Mouse (Mus musculus): ENCODE data around the gene Abhd14b. TPM values are rescaled to one million over a fixed set of nuclear protein-coding genes. Genes with fewer than 3 reads are reported as not detected.
"Not testable (repeated sequence)": the region's sequence is repeated elsewhere in the genome, so short reads cannot be mapped to it uniquely, and the experiment has no call there.

The Abhd14b gene
- total RNA-seq, 2 experiments from 2014 or later = 13.3 to 13.8 TPM

DNA sequence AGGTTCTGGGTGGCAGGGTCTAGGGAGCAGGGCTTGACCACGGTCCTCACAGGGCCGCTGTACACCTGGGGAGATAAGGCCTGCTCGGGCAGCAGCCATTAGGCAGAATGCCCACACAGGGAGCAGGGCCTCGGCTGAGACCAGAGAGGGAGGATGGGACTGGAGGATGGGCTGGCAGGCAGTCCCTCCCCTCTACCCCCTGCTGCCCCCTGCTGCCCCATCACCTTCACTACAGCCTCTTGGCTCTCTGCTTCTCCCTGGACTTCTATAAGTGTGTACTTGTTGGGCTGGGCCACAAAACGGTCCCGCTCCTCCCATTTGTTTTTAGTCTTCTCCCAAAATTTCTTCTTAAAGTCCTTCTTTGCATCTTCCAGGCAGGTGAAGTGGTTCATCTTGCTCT is 27.2 kb downstream of the Abhd14b start:
- peak; percentile 84 for DNase-seq
- intact Hi-C loops (cut with DNase I) = no loop called here

DNA sequence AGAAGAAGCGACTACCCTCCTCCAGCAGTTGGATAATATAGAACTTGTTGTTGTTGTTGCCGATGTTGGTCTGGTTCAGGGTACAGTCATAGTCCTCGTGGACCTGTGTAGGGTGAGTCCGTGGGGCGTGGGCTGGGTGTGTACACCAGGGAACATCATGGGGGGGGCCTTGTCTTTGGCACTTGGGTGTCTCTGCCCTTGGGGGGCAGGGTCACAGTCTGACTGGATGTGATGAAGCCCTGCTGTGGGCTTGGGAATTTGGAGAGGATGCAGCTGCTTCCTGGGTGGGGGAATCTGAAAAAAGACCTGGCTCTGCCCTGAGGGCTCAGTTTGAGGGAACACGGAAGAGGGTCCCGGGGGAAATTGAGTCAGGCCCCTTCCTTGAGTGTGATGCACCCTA is 27.8 kb downstream of the Abhd14b start:
- DNase-seq = peak; percentile 19
- intact Hi-C loops (cut with DNase I) = no loop called here

DNA sequence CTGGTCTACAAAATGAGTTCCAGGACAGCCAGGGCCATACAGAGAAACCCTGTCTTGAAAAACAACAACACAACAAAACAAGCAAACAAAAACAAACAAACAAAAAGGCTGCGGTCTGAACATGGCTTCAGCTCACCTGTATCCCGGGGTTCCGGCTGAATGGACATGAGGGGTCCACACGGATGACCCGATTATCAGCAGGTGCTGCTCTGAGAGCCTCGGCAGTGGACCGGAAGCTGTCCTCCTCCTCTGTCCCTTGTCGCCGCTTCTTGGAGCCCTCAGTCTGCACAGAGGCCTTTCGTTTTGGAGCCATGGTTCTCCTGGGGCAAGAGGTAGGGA is 28.4 kb downstream of the Abhd14b start, which contains the start of gene Rrp9:
Rrp9 (plus strand) TSS at position 301 of the 339 bp plus-strand sequence.
- peak; percentile 4 for DNase-seq
- intact Hi-C loops (cut with DNase I) = no loop called here

DNA sequence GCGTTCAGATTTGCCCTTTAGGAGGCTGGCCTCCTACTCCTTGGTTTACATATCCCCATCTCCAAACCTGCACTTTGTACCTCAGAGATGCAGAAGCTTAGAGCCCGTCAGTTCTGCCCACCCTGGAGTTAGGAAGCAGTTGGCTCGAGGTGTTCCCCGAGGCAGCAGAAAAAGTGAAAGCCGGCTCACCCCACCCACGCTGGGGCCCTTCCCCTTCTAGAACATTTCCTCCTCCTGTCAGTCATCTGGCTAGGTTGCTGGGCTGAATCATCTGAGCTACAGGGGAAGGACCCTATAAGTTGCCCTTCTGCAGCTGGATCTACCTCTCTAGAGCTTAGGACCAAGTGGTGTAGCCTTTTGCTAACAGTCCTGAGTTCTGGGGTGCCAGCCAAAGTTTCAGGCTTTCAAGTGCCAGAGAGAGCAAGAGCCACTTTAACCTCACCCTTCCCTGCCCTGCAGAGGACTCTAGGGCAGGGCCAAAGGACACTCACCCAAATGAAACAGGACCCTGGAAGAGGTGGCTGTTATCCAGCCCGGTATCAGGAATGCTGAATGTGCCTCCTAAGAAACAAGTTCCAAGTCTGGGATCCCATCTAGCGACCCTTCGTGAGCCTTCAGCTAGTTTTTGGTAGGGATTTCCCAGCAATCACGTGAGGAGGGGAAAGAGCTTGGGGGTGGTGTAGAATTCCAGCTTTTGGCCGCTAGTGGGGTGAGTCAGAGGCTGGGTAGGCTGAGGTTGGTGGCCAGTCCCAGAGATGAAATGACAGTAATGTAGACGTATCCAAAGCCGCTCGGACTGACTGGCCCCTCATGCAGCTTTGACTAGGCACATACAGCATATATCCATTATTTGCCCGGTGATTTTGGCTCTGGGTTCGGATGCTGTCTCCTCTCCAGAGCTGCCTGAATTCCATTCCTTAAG is 29.0 kb downstream of the Abhd14b start:
- intact Hi-C loops (cut with DNase I) = no loop called here
- no peak for DNase-seq

DNA sequence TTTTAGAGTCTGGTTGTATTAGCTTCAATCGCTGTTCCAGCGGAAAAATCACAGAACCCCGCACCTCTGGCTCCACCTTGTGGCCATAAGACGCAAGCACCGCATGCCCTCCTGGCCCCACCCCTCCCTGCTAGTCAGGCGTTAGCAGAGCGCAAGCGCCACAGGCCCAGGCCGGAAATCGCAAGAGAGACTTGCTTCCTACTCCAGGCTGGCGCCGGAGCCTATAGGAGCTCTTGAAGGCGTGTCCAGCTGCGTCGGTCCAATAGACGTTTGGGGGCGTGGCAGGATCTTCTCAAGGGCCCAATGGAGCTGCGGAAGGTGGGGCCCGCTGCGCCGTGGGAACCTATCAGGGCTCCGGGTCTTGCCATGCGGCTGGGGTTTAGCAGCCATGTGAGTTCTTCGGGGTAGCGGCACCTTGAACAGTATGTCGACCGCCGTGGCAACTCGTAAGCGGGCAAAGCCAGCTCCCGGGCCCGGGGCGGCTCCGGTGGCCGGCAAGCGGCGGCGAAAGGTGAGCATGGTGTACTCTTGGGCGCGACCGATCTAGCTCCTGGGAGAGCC is 29.7 kb downstream of the Abhd14b start, which contains the start of gene Parp3:
Parp3 (minus strand) TSS at position 26 of the 561 bp plus-strand sequence.
- intact Hi-C loops (cut with DNase I) = no loop called here
- DNase-seq = peak; percentile 99

DNA sequence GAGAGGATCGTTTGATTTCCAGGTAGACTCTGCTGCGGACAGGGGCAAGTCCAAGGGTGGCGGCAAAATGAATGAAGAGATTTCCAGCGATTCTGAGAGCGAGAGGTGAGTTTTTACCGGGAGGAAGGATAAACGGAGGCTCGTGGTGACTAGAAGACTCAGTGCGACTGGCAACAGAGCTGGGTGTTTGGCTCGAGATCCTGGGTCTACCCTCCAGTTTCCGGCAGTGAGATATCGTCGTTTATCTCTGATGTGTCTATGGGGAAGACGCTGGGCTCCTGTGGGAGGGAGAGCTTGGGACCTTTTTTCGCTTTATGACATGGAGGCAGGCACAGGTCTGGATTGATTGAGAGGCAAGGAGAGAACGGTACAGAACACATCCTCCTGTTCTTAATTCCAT is 30.4 kb downstream of the Abhd14b start:
- no peak for DNase-seq
- intact Hi-C loops (cut with DNase I) = no loop called here

DNA sequence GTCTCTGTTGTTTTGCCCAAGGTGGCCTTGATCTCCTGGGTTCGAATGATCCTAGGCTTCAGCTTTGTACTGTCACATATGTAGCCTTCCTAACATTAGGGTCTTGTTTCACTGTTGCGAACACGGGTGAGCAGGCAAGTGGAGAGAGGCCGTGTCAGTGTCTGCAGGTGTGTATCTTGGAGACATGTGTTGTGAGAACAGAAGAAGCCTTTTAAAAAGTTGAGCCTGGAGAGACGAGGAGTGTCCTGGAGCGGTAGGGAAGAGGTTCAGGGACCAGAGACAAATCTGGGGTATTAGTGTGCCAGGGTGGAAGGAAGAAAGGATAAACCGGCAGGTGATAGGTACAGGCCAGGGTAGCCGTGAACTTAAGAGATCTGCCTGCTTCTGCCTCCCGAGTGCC is 30.8 kb downstream of the Abhd14b start:
- intact Hi-C loops (cut with DNase I) = no loop called here
- DNase-seq = no peak

DNA sequence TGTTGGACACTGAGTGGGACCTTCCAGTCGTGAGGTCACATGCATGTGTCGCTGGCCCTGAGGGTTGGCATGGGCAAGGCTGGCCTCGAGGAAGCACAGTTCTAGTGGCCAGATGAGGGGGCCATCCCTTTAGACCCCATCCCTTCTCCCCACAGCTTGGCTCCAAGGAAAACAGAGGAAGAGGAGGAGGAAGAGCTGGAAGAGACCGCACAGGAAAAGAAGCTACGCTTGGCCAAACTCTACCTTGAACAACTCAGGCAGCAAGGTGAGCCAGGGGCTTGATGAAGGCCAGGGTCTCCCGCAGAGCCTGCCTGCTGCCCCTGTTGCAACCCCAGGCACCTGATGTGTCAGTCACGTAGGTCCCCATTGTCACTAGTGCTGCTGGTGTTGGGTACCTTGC is 33.3 kb downstream of the Abhd14b start:
- no peak for DNase-seq
- intact Hi-C loops (cut with DNase I) = no loop called here

DNA sequence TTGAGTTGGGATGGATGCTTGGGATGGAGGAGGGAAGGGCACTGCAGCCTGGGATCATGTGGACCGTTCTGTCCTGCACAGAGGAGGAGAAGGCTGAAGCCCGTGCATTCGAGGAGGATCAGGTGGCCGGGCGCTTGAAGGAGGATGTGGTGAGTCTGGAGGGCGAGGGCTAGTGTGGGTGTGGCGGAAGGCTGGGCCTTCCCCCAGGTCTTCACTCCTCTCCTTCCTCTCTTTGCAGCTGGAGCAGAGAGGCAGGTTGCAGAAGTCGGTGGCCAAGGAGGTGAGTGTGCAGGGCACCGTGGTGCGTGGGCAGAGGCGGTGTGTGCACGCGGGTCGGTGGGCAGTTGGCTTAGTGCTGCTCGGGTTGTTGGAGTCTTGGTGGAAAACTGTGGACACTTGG is 33.8 kb downstream of the Abhd14b start:
- no peak for DNase-seq
- intact Hi-C loops (cut with DNase I) = no loop called here

DNA sequence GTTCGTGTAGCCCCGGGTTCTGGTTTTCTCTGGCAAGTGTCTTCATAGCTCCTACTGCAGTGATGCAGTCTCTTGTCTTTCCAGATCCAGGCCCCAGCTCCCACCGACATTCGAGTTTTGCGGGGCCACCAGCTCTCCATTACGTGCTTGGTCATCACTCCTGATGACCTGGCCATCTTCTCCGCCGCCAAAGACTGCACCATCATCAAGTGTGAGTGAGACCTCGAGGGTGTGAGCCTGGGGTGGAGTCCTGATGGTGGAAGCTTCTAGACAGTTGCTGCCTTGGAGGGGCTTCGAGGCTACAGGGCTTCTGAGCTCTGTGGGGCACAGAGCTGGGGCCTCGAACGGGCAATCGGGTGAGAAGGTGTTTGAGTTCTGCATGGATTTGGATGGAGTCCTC is 34.4 kb downstream of the Abhd14b start:
- no peak for DNase-seq
- intact Hi-C loops (cut with DNase I) = no loop called here

DNA sequence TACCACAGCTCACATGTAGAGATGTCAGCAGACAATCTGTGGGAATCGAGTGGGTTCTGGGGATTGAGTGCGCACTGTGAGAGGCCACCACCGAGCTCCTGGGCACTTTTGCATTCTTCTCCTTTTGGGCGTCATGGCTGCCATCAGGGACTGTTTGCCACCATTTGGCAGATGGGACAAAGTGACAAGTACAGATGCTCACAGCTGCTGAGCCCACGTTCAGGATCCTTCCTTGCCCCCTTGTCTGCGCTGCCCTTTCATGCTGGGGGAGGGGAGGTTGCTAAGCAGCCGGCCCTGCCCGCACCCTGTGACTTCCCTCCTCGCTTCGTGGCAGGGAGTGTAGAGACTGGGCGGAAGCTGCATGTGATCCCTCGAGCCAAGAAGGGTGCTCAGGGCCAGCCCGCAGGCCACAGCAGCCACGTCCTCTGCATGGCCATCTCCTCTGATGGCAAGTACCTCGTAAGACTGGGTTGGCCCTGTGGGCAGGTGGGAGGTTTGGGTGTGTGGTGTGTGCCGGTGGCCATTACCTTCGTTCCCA is 35.4 kb downstream of the Abhd14b start:
- intact Hi-C loops (cut with DNase I) = no loop called here
- DNase-seq = no peak

DNA sequence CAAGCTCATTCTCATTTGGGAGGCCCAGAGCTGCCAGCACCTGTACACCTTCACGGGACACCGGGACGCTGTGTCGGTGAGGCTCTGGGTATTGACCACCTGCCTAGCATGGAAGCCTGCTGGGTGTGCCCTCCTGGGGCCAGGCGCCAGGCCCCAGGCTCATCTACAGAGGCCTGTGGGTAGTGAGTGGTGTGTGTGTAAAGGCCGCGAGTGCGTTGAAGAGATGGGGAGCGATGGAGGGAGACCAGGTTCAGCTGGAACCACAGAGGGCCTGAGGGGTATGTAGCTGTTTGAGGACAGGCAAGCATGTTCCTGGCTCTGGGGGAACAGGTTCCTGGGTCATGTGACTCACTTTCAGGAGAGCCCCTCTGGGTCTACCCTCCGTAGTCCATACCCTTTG is 35.9 kb downstream of the Abhd14b start:
- intact Hi-C loops (cut with DNase I) = no loop called here
- DNase-seq = no peak

DNA sequence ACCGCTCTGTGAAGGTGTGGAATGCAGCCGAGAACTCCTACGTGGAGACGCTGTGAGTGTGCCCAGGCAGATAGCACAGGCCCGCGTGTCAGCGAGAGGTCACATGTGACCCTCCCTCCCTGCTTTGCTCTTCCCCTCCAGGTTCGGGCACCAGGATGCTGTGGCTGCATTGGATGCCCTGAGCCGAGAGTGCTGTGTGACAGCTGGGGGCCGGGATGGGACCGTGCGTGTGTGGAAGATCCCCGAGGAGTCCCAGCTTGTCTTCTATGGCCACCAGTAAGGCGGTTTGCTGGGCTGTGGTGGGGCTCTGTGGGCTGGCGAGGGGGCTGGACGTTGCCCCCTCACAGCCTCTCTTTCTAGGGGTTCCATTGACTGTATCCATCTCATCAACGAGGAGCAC is 36.3 kb downstream of the Abhd14b start:
- intact Hi-C loops (cut with DNase I) = no loop called here
- DNase-seq = no peak

DNA sequence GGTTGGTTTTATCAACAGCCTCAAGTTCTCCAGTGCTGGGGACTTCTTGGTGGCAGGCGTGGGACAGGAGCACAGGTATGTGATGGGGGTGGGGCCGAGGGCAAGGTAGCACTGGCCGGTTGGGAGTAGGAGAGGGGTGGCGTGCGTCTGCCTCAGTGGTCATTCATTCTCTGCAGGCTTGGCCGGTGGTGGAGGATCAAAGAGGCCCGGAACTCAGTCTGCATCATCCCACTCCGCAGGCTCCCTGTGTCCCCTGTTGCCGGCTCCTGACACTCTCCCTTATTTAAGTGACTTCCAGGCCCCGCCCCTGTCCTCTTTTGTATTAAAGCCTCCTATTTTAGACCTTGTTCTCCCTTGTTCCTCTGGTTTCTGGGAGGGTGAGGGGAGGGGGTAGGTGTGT is 37.8 kb downstream of the Abhd14b start:
- no peak for DNase-seq
- intact Hi-C loops (cut with DNase I) = no loop called here

DNA sequence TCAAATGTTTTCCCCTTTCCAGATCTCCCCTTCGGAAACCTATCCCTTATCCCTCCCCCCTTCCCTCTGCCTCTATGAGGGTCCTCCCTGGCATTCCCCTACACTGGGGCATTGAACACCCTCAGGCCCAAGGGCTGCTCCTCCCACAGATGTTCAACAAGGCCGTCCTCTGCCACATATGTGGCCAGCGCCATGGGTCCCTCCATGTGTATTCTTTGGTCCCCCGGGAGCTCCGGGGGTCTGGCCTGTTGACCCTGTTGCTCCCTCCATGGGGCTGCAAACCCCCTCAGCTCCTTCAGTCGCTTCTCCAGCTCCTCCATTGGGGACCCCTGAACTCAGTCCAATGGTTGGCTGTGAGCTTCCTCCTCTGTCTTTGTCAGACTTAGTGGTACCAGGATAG is 40.3 kb downstream of the Abhd14b start:
- intact Hi-C loops (cut with DNase I); DNase-seq: not testable (repeated sequence)

DNA sequence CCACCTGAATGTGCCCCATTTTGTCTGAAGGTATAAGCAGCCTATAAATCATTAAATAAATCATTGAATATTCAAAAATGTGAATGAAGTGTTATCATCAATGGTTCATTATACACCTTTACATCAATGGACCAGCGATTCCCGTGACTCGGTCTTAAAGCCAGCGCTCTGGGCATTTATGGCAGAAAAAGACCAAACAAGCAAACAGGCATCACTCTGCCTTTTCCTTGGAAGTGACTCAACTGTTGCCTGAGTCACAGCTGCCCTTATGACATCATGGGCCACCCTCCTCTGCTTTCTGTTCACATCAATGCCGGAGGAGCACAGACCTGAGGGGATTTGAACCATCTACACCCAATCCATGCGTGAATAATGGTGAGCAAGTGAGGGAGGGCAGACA is 52.4 kb downstream of the Abhd14b start, which contains the start of gene Iqcf1:
Iqcf1 (plus strand) TSS at position 301 of the 400 bp plus-strand sequence.
- intact Hi-C loops (cut with DNase I) = no loop called here
- no peak for DNase-seq

DNA sequence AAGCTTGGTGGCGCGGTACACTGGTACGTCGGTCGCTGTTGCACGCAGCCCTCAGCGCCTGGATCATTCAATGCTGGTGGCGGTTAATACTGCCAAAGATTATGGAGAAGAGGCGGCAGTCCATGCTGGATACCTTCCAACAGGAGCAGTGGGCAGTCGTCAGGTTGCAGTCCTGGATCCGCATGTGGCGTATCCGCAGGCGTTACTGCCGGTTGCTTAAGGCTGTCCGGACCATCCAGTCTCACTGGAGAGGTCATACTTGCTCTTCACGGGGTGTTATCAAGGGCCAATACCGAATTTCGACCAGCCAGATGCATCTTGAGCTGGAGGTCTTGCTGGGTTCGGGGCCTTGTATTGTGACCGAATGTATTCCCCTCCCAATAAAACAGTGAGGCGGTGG is 54.6 kb downstream of the Abhd14b start:
- no peak for DNase-seq
- intact Hi-C loops (cut with DNase I) = no loop called here

Other genes with a start within 250 kb of the Abhd14b start
- 10 to 100 TPM; 16.1 to 18.7 TPM for gene Ppm1m, start 247.7 kb upstream of the Abhd14b start, total RNA-seq (2021)
- 10 to 100 TPM; 34.4 to 38.2 TPM for gene Twf2, start 244.4 kb upstream of the Abhd14b start, total RNA-seq (2021)
- under 1 TPM; 0.46 to 0.48 TPM for gene Tlr9, start 224.9 kb upstream of the Abhd14b start, total RNA-seq (2021)
- 10 to 100 TPM; 97.5 to 99.8 TPM for gene Alas1, start 198.8 kb upstream of the Abhd14b start, total RNA-seq (2021)
- gene Poc1a, start 166.4 kb upstream of the Abhd14b start, total RNA-seq (2021) = 10 to 100 TPM; 11.0 to 11.9 TPM
- 10 to 100 TPM; 54.3 to 54.4 TPM for gene Dusp7, start 78.8 kb upstream of the Abhd14b start, total RNA-seq (2021)
- 100 to 1,000 TPM; 480 to 518 TPM for gene Rpl29, start 18.0 kb upstream of the Abhd14b start, total RNA-seq (2021)
- 10 to 100 TPM; 14.3 to 19.0 TPM for gene Acy1, start 9.1 kb upstream of the Abhd14b start, total RNA-seq (2021)
- gene Abhd14a, start 219 bp downstream of the Abhd14b start, total RNA-seq (2021) = 10 to 100 TPM; 70.1 to 71.4 TPM
- gene Pcbp4, start 5.8 kb downstream of the Abhd14b start, total RNA-seq (2021) = 100 to 1,000 TPM; 409 to 418 TPM
- 1 to 10 TPM in 1 of 2 experiments, under 1 TPM in 1; 0.94 to 1.3 TPM for gene Gpr62, start 18.5 kb downstream of the Abhd14b start, total RNA-seq (2021)
- gene Rrp9, start 28.5 kb downstream of the Abhd14b start, total RNA-seq (2021) = 10 to 100 TPM; 46.9 to 55.2 TPM
- gene Parp3, start 29.5 kb downstream of the Abhd14b start, total RNA-seq (2021) = 1 to 10 TPM; 2.8 to 3.3 TPM
- not detected for gene Iqcf1, start 52.5 kb downstream of the Abhd14b start, total RNA-seq (2021)
- gene Iqcf5, start 67.1 kb downstream of the Abhd14b start, total RNA-seq (2021) = under 1 TPM in 1 of 2 experiments, not detected in 1; 0.78 TPM
- gene Iqcf3, start 114.2 kb downstream of the Abhd14b start, total RNA-seq (2021) = not detected
- gene Iqcf4, start 123.5 kb downstream of the Abhd14b start, total RNA-seq (2021) = not detected
- not detected for gene Iqcf6, start 179.1 kb downstream of the Abhd14b start, total RNA-seq (2021)
- gene Grm2, start 208.6 kb downstream of the Abhd14b start, total RNA-seq (2021) = 10 to 100 TPM; 43.6 to 48.3 TPM
- 10 to 100 TPM; 66.4 to 69.2 TPM for gene Tex264, start 238.5 kb downstream of the Abhd14b start, total RNA-seq (2021)